Mouse (Mus musculus) lung, adult 2 months (tissue): ENCODE measurements around the gene Ptk7.

Experiments used
- CTCF ChIP-seq: fragments of 200-500 bp; IDR thresholded peaks from 2 replicates; pipeline ENCODE4 v1.5.1; 2011; ENCODE audit warnings: mild to moderate bottlenecking, low read length, control low read depth; ENCODE audit not compliant: insufficient read depth
- POLR2A ChIP-seq: fragments of 200-500 bp; IDR thresholded peaks from 2 replicates; pipeline ENCODE4 v1.6.1; 2011; ENCODE audit warnings: low read depth, mild to moderate bottlenecking, control low read depth, low read length, borderline replicate concordance; ENCODE audit errors: extremely low read depth

DNA sequence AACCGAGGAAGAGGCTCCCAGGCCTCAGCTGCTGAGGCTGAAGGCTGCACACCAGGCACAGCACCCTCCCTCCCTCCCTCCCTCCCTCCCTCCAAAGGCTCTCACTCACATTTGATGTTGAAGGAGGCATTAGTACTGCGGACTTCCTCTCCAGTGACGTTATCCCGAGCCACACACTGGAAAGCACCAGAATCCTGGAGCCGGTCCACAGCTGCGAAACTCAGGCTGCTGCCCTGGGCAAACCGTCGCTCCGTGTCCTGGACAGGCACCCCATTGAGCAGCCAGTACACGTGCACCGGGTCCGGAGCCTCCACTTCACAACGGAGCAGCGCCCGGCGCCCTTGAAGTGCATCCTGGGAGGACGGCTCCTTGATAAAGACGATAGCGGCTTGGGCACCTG is 37.9 kb downstream of the Ptk7 start:
- TF ChIP-seq CTCF (no peak), POLR2A (no peak)
